Mouse (Mus musculus) CH12.LX (cell line): ENCODE results near the gene Cotl1.

Source experiments
- BHLHE40 ChIP-seq: IDR thresholded peaks from 2 replicates; pipeline ENCODE4 v1.6.1; 2011; ENCODE audit warnings: mild to moderate bottlenecking, low read depth, low read length, improper control_type of control experiment
- JUN ChIP-seq: IDR thresholded peaks from 2 replicates; pipeline ENCODE4 v1.6.1; 2011; ENCODE audit warnings: low read depth, mild to moderate bottlenecking, low read length, improper control_type of control experiment, moderate library complexity; ENCODE audit not compliant: insufficient read depth
- MAZ ChIP-seq: IDR thresholded peaks from 2 replicates; pipeline ENCODE4 v1.6.1; 2012; ENCODE audit warnings: low read depth, mild to moderate bottlenecking, inconsistent platforms, low read length, improper control_type of control experiment, moderate library complexity
- POLR2A ChIP-seq: IDR thresholded peaks from 2 replicates; pipeline ENCODE4 v1.6.1; 2011; ENCODE audit warnings: low read depth, mild to moderate bottlenecking, improper control_type of control experiment, low read length

GRCm38 (mm10) chr8:119827721-119828153 lies 12.6 kb downstream of the Cotl1 start:
- no peak for TF ChIP-seq MAZ
- no peak for TF ChIP-seq JUN
- TF ChIP-seq POLR2A: no peak
- no peak for TF ChIP-seq BHLHE40
